Mouse (Mus musculus) retina, postnatal 1 day (tissue): Measurements from ENCODE around the gene Noc4l.

Source experiments
- DNase-seq: peaks from one replicate; pipeline ENCODE4 v3.0.0-alpha.2; 2012

Noc4l gene

GRCm38 (mm10) chr5:110608941-110609340 lies 44.3 kb downstream of the Noc4l start:
- DNase-seq: peak; percentile 92

GRCm38 (mm10) chr5:110608336-110608735 lies 44.9 kb downstream of the Noc4l start:
- DNase-seq: peak; percentile 69

- DNase-seq: no peak
These were observed 45.5 kb downstream of the Noc4l start for GRCm38 (mm10) chr5:110607767-110608166.

- no peak for DNase-seq
These were observed 47.5 kb downstream of the Noc4l start for GRCm38 (mm10) chr5:110605531-110606221.

GRCm38 (mm10) chr5:110604311-110604710 lies 48.9 kb downstream of the Noc4l start:
- DNase-seq: no peak

GRCm38 (mm10) chr5:110603016-110603685 lies 50.1 kb downstream of the Noc4l start:
- no peak for DNase-seq
